Mouse (Mus musculus): ENCODE data around the gene Rassf9. TPM values are rescaled to one million over a fixed set of nuclear protein-coding genes. Genes with fewer than 3 reads are reported as not detected.
A peak's percentile ranks its signal among the peaks of the same experiment; 100 is the strongest.

Rassf9 gene
- 6.0 and 7.5 TPM in 2 replicates for polyA plus RNA-seq (2015; fragmentation: Nextera tagmentation; extraction: Ambion mirVana)

- WGBS, result 13% methylated on average over 5 of the region's 5 CpGs
- H3K9me3 ChIP-seq (ENCODE audit: control insufficient read depth, low read length), result no peaks in the 10 kb centered on the region
- H3K4me2 ChIP-seq (replicated peaks; ENCODE audit: low read depth), result peak within 1 kb of the TSS; percentile 37
- ATAC-seq (ENCODE audit: low FRiP score, low TSS enrichment) (peak; percentile 96), DNase-seq (ENCODE audit: low spot score) (peak; percentile 84)
- no peak for TF ChIP-seq CTCF (IDR thresholded peaks at IDR 0.05; ENCODE audit: low read depth)
- TF ChIP-seq EP300 (optimal IDR thresholded peaks at IDR 0.05), result no peak
- H3K27ac ChIP-seq (replicated peaks), result peak within 1 kb of the TSS; percentile 84
- no peaks in the 10 kb centered on the region for H3K4me1 ChIP-seq (replicated peaks; ENCODE audit: control insufficient read depth, insufficient read depth)
- H3K9ac ChIP-seq (ENCODE audit: low read length), result peak within 1 kb of the TSS; percentile 56
- H3K4me3 ChIP-seq (ENCODE audit: low read depth, low read length), result peak within 1 kb of the TSS; percentile 35
- no peaks in the 10 kb centered on the region for H3K27me3 ChIP-seq (ENCODE audit: control insufficient read depth, insufficient read depth, low read length)
- H3K36me3 ChIP-seq (ENCODE audit: control insufficient read depth, insufficient read depth, low read length), result no peaks in the 10 kb centered on the region
These were observed at the start of gene Rassf9 for GRCm38 (mm10) chr10:102511807-102512461. TSS of gene Rassf9 (plus strand) at chr10:102512222.

DNA sequence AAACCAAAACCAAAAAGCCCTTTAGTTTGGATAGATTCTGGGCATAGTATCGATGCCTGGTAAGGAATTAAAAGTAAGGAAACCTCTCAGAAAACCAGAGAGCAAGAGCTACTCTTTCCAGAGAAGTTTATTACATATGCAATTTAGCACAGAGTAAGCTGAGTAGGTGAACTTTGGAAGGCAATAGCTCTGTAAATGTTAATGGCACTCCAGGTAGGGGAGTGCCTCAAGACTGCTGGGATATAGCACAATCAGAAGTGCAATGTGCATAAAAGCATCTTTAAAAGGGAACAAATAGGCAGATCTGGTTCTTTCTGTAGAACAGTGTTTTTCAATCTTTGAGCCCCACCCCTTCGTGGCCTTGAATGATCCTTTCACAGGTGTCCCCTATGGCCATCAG, 42.6 kb upstream of the Rassf9 start:
- no peak for ATAC-seq (ENCODE audit: low FRiP score, low TSS enrichment)
- Histone ChIP-seq H3K4me1 (replicated peaks; ENCODE audit: control insufficient read depth, insufficient read depth) (no peaks in the 10 kb centered on the region), H3K36me3 (ENCODE audit: control insufficient read depth, insufficient read depth, low read length) (no peaks in the 10 kb centered on the region), H3K27ac (replicated peaks) (no peak overlapping the region), H3K9me3 (ENCODE audit: control insufficient read depth, low read length) (no peaks in the 10 kb centered on the region), H3K4me3 (ENCODE audit: low read depth, low read length) (no peak overlapping the region), H3K27me3 (ENCODE audit: control insufficient read depth, insufficient read depth, low read length) (no peaks in the 10 kb centered on the region), H3K4me2 (replicated peaks; ENCODE audit: low read depth) (no peak overlapping the region), H3K9ac (ENCODE audit: low read length) (no peak overlapping the region)
- TF ChIP-seq EP300 (optimal IDR thresholded peaks at IDR 0.05) (no peak), CTCF (IDR thresholded peaks at IDR 0.05; ENCODE audit: low read depth) (no peak)
- WGBS, result 82% methylated on average over 2 of the region's 2 CpGs
- no peak for DNase-seq (ENCODE audit: low spot score)

GRCm38 (mm10) chr10:102490386-102490785, 21.6 kb upstream of the Rassf9 start, which contains the start of gene Nts:
TSS of gene Nts (minus strand) at chr10:102490486.
- no peaks in the 10 kb centered on the region for H3K4me1 ChIP-seq (replicated peaks; ENCODE audit: control insufficient read depth, insufficient read depth)
- ATAC-seq (ENCODE audit: low FRiP score, low TSS enrichment), result no peak
- TF ChIP-seq CTCF (IDR thresholded peaks at IDR 0.05; ENCODE audit: low read depth), result no peak
- TF ChIP-seq EP300 (optimal IDR thresholded peaks at IDR 0.05), result no peak
- no peaks in the 10 kb centered on the region for H3K36me3 ChIP-seq (ENCODE audit: control insufficient read depth, insufficient read depth, low read length)
- no peaks in the 10 kb centered on the region for H3K9me3 ChIP-seq (ENCODE audit: control insufficient read depth, low read length)
- H3K4me2 ChIP-seq (replicated peaks; ENCODE audit: low read depth), result no peak within 1 kb of the TSS
- 13% methylated on average over 3 of the region's 3 CpGs for WGBS
- DNase-seq (ENCODE audit: low spot score), result no peak
- H3K4me3 ChIP-seq (ENCODE audit: low read depth, low read length), result no peak within 1 kb of the TSS
- no peak within 1 kb of the TSS for H3K27ac ChIP-seq (replicated peaks)
- H3K27me3 ChIP-seq (ENCODE audit: control insufficient read depth, insufficient read depth, low read length), result no peaks in the 10 kb centered on the region
- no peak within 1 kb of the TSS for H3K9ac ChIP-seq (ENCODE audit: low read length)

DNA sequence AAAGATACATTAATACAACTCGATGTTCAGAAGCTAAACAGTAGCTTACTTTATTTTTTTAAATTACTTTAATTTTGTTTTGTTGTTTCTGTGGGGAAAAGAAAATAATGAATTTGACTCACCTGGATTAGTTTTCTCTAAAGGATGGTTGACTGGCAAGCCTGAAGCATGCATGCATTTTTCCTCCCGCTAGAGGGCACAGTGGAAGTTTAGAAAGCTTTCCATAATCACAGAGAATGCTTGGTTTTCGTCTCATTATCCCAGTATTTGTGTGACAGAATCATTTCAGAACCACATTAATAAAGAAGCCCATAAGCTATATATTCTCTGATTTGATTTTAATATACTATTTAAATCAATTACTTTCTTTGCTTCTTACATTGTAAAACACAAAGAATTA, 20.2 kb upstream of the Rassf9 start:
- Histone ChIP-seq H3K4me3 (ENCODE audit: low read depth, low read length) (no peak overlapping the region), H3K27me3 (ENCODE audit: control insufficient read depth, insufficient read depth, low read length) (no peaks in the 10 kb centered on the region), H3K4me1 (replicated peaks; ENCODE audit: control insufficient read depth, insufficient read depth) (no peaks in the 10 kb centered on the region), H3K4me2 (replicated peaks; ENCODE audit: low read depth) (no peak overlapping the region), H3K9ac (ENCODE audit: low read length) (no peak overlapping the region), H3K27ac (replicated peaks) (no peak overlapping the region), H3K9me3 (ENCODE audit: control insufficient read depth, low read length) (no peaks in the 10 kb centered on the region), H3K36me3 (ENCODE audit: control insufficient read depth, insufficient read depth, low read length) (no peaks in the 10 kb centered on the region)
- ATAC-seq (ENCODE audit: low FRiP score, low TSS enrichment) (no peak), DNase-seq (ENCODE audit: low spot score) (peak; percentile 30)
- 5% methylated on average over 3 of the region's 3 CpGs for WGBS
- TF ChIP-seq EP300 (optimal IDR thresholded peaks at IDR 0.05) (no peak), CTCF (IDR thresholded peaks at IDR 0.05; ENCODE audit: low read depth) (peak; percentile 81)

DNA sequence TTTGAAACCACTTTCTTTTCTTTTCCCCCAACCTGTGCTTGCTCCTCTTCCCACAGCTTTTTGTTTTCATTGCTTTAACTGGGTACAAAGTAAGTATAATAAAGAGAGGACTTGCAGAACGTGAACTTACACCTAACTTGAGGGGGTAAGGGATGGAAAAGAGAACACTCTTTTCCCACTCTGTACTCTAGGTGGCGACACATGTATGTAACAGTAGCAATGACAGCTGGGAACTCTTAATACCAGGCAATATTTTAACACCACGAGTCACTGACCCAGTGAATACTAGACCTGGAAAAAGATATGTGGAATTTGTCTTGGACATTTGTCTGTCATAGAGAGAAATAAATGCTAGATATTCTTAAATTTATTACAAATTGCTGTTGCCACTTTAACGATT, 13.3 kb upstream of the Rassf9 start:
- no peaks in the 10 kb centered on the region for H3K27me3 ChIP-seq (ENCODE audit: control insufficient read depth, insufficient read depth, low read length)
- no peak overlapping the region for H3K9ac ChIP-seq (ENCODE audit: low read length)
- H3K4me3 ChIP-seq (ENCODE audit: low read depth, low read length), result no peak overlapping the region
- ATAC-seq (ENCODE audit: low FRiP score, low TSS enrichment) (no peak), DNase-seq (ENCODE audit: low spot score) (peak; percentile 14)
- peak; percentile 87 for TF ChIP-seq CTCF (IDR thresholded peaks at IDR 0.05; ENCODE audit: low read depth)
- TF ChIP-seq EP300 (optimal IDR thresholded peaks at IDR 0.05), result no peak
- H3K4me1 ChIP-seq (replicated peaks; ENCODE audit: control insufficient read depth, insufficient read depth), result no peaks in the 10 kb centered on the region
- no peaks in the 10 kb centered on the region for H3K9me3 ChIP-seq (ENCODE audit: control insufficient read depth, low read length)
- no peaks in the 10 kb centered on the region for H3K36me3 ChIP-seq (ENCODE audit: control insufficient read depth, insufficient read depth, low read length)
- no peak overlapping the region for H3K27ac ChIP-seq (replicated peaks)
- H3K4me2 ChIP-seq (replicated peaks; ENCODE audit: low read depth), result no peak overlapping the region
- 23% methylated on average over 4 of the region's 4 CpGs for WGBS

- no peaks in the 10 kb centered on the region for H3K36me3 ChIP-seq (ENCODE audit: control insufficient read depth, insufficient read depth, low read length)
- no peak for DNase-seq (ENCODE audit: low spot score)
- H3K9me3 ChIP-seq (ENCODE audit: control insufficient read depth, low read length), result no peaks in the 10 kb centered on the region
- WGBS, result 54% methylated on average over 4 of the region's 4 CpGs
- H3K4me1 ChIP-seq (replicated peaks; ENCODE audit: control insufficient read depth, insufficient read depth), result no peaks in the 10 kb centered on the region
- no peaks in the 10 kb centered on the region for H3K27me3 ChIP-seq (ENCODE audit: control insufficient read depth, insufficient read depth, low read length)
- no peak overlapping the region for H3K4me3 ChIP-seq (ENCODE audit: low read depth, low read length)
- H3K4me2 ChIP-seq (replicated peaks; ENCODE audit: low read depth), result no peak overlapping the region
- H3K27ac ChIP-seq (replicated peaks), result no peak overlapping the region
- no peak overlapping the region for H3K9ac ChIP-seq (ENCODE audit: low read length)
- no peak for ATAC-seq (ENCODE audit: low FRiP score, low TSS enrichment)
- TF ChIP-seq EP300 (optimal IDR thresholded peaks at IDR 0.05), result no peak
- no peak for TF ChIP-seq CTCF (IDR thresholded peaks at IDR 0.05; ENCODE audit: low read depth)
These were observed 4.6 kb upstream of the Rassf9 start for GRCm38 (mm10) chr10:102507386-102507785.

Measured in stomach, postnatal 0 days (tissue).